Mouse (Mus musculus) retina, embryonic 14.5 days (tissue): ENCODE data around the gene Olfr986.
"Not testable (repeated sequence)": the region's sequence is repeated elsewhere in the genome, so short reads cannot be mapped to it uniquely, and the experiment has no call there.

Experiments used
- DNase-seq: peaks from one replicate; pipeline ENCODE4 v3.0.0-alpha.2; 2015; ENCODE audit warnings: low spot score

Gene Olfr986

DNA sequence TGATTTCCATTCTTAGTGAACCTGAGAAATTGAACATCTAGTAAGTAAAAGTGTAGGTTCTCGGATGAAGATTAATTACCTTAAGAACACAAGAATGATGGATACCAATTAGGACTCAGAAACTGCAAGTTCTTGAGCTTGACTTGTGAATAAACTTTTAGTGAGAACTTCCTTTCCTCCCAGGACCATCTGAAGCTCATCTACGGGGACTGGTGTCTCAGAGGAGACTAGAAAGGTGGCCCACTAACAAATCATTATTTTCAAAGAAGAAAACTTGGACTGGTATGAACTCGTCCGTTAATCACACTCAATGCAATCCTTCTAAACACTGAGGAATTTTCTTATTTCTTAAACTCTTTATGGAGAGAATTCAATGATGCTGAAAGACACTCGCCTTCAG, at the start of gene Olfr986:
Gene Olfr986 (plus strand): TSS at position 301 of the 400 bp plus-strand sequence.
- DNase-seq, result no peak

DNA sequence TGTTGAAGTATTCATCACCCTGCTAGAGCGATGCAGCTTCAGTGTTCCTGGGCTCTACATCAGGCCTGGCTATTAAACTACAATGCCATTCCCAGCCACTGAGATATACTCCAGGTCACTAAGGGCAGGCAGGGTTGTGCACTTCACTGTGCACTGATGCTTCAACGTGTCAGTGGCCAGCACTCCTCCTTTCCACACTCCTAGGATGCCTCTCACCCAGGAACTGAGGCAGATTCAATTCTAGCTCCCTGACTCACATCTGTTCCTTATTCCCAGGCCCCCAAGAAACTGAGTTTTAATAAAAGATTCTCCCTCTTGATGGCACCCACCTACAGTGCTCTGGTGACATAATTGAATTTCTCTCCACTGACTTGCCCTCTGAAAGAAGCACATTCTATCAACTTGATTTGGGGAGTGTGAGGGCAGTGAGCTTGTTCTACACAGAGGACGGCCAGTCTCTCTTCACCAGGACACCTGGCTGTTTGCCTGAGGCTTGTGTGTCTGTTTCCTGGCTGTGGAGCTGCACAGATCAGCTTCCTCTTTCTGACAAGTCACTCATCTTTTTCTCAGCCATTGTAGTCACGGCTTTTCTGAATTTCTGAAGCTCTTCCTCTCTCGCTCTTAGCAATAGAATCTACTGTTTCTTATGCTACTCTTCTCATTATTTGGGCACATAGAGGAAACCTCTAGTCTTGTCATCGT, 43.6 kb upstream of the Olfr986 start:
- no peak for DNase-seq

DNA sequence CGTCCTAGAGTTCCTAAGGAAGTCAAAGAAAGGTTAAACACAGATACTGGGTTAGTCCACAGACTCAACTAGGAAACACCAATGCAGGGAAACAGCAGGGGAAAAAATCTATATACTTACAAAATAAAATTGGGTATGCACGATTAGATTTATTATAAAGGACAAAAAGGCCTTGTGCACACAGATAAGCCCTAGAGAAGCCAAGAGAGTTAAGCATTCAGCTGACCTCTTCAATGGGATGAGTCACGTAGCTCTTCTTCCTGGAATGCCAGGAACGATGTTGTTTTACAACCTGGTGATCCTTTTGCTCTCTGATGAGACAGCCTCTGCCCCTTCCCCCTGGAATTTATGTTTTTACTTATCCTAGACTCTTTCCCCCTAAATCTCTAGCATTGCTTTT, 41.2 kb upstream of the Olfr986 start:
- DNase-seq, result no peak

DNA sequence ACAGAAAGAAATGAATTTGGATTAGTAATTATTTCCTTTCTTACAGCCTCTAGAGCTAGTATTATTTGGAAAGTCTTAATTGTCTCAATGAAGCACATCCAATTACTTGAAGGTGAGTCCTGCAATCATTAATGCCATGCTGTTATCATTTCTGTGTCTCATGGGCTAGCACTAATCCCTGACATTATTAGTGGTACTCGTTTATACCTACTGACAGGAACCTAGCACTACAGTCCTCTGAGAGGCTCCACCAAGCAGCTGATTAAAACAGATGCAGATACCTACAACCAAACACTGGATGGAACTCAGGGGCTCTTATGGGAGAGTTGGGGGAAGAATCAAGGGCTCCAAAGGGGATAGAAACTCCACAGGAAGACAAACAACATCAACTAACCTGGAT, 39.2 kb upstream of the Olfr986 start:
- no peak for DNase-seq

DNA sequence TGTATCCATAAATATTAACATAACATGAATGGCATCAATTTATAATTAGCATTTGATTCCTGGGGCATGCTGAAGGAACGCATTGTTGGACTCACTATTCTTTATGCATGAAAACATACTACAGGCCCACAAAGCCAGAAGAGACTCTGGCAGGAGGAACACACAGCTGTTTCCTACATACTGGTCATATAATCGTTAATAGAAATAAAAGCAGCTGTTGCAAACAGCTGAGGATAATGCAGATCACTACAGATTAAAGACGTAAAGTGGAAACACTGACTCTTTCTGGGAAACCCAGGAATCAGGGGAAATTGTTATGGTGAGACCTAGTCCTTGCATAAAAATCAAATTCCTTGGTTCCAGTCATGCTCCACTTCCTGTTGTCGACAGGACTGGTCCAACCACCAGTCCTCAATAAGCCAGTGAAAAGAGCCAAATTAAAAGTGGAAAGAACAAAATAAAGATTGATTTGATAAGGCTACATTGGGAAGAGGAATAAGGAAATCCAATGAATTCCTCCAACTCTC, 25.5 kb upstream of the Olfr986 start:
- no peak for DNase-seq

DNA sequence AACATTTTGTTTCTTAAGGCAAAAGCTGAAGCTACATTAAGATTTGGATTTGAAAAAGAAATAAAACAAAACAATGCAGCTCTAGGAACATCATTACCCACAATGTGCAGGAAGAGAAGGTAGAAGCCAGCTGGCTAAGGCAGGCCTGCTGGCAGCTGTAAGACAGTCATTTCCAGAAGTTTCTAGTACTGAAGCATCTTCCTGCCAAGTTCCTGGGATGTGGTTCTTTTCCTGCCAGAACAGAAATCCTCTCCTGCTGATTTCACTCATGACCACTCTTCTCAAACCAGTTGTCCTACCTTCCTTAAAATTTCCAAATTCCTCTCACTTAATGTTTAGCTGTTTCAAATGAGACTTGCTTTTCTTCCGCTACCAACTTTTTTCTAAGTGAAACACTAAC, 14.3 kb upstream of the Olfr986 start:
- DNase-seq, result no peak

GRCm38 (mm10) chr9:40177017-40177416, 3.7 kb upstream of the Olfr986 start:
- no peak for DNase-seq

GRCm38 (mm10) chr9:40185166-40185565, 4.4 kb downstream of the Olfr986 start:
- DNase-seq, result not testable (repeated sequence)

- DNase-seq, result peak; percentile 3
Observed at GRCm38 (mm10) chr9:40191086-40191876, 10.6 kb downstream of the Olfr986 start.

DNA sequence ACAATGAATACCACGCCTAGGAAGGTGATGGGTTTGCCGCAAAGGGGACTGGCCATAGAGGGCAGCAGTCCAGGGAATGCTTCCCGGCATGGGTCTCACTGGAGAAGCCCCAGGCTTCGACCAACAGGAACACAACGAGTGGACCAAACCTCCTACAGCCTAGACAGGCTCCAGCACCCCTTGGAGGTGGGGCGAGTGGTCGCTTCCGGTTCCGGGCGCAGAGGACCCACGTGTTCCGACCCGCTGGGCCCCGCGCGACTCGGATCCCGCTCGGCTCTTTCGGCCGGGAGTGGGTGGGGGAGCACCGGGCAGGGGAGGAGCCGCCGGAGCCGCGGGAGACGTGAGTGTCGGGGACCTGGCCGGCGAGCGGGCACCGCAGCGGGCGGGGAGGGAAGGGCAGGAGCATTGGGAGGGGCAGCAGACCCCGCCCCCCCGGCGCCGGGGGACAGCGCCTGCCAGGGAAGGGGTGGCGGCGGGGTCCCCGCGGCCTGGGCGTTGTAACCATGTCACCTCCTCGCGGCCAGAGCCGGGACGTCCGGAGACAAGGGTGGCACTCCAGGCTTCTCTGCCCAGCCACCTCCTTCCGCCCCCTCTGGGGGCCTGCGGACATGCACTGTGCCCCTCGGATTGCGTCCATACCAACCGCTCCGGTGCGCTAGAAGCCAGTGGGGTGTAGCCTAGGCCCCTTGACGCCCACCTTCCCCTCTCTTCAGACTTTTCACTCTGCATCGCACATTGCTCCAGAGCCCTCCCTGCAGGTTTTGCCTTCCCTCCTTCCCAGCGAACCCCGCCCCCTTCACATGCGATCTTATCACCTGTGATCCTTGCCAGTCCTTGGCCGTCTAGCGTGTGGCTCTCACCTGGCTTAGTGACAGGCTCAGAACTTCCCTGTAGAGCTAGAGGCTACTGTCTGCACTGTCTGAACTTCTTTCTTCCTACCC, 11.6 kb downstream of the Olfr986 start, which contains the start of gene Zfp202:
Gene Zfp202 (plus strand): TSS at position 219 of the 941 bp plus-strand sequence.
- peak; percentile 89 for DNase-seq

GRCm38 (mm10) chr9:40195981-40196380, 15.3 kb downstream of the Olfr986 start:
- DNase-seq, result no peak

DNA sequence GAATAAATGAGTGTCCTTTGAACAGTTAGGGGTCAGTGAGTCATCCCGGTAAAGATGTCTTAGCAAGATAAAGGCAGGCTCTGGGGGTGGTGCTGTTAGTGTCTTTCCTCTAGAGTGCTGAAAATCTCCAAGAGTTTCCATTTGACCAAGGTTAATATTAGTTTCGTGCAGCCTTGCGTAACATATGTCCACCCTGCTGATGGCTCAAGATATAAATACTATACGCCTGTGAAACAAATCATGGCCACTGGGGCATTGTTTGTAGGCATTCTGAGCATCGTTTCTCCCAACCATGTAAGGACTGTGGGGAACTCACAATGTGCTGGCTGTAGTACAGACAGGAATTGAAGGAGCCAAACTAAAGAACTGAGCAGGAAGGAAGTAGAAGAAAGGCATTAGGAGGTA, 25.8 kb downstream of the Olfr986 start:
- DNase-seq, result no peak

- DNase-seq, result no peak
Observed at GRCm38 (mm10) chr9:40210744-40211143, 30.0 kb downstream of the Olfr986 start.

GRCm38 (mm10) chr9:40214058-40214457, 33.3 kb downstream of the Olfr986 start:
- no peak for DNase-seq

- DNase-seq, result no peak
Observed at GRCm38 (mm10) chr9:40216651-40217050, 35.9 kb downstream of the Olfr986 start.

GRCm38 (mm10) chr9:40224289-40224688, 43.6 kb downstream of the Olfr986 start:
- peak; percentile 71 for DNase-seq

- DNase-seq, result peak; percentile 79
Observed at GRCm38 (mm10) chr9:40227874-40228789, 47.4 kb downstream of the Olfr986 start.

GRCm38 (mm10) chr9:40228804-40229331, 48.1 kb downstream of the Olfr986 start:
- no peak for DNase-seq

DNA sequence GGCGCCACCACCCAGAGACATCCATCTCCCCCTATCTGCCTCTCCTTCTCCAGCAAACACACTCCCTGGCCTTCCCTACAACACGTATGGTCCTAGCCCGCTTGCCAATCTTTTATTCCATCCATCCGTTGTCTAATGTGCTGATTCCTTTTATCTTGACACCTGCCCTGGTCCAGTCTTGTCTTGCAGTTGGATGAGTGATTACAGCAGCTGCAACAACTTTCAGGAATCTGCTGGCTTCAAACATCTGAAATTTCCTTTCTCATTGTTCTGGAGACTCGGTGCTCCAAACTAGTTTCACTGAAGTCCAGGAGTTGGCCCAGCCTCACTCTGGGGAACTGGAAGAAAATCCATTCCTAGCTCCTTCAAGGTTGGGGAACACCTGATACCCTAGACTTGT, 48.8 kb downstream of the Olfr986 start:
- DNase-seq, result no peak

GRCm38 (mm10) chr9:40231019-40231418, 50.3 kb downstream of the Olfr986 start:
- DNase-seq, result no peak
